Mouse (Mus musculus): ENCODE data around the gene Tuba1b. TPM values are rescaled to one million over a fixed set of nuclear protein-coding genes. Genes with fewer than 3 reads are reported as not detected.
"Not testable (repeated sequence)": the region's sequence is repeated elsewhere in the genome, so short reads cannot be mapped to it uniquely, and the experiment has no call there.

The Tuba1b gene
- polyA plus RNA-seq (2012; ENCODE audit: insufficient read depth, insufficient read length, missing spikeins): 520 and 550 TPM in 2 replicates

DNA sequence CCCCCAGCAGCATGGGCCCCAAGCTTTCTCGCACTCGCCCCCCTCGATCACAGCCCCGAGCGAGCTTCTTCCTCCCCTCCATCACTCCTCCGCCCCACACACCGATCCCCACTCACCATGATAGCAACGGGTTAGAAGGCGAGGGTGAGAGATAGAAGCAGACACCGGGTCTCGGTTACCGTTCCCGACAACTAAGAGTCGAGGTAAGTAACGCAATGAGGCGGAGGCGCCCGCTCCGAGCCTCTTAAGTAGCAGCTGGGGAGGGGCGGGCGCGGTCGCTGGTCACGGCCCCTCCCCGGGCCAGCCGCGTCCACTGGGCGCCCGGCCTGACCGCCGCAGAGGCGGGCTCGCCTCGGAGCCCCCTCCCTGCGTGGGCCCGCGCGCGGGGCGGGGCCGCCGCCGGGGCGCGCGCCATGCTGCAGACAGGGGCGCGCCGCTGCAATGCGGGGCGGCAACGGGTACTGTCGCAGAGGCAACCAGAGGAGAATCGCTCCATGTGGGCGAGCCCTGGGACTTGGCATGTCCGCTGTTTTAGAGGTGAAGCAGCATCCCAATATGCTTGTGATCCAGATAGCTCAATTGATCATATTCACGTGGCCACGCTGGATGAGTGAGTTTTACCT lies at the start of gene Tuba1b:
Gene Tuba1b, minus strand, starts transcription at position 349 of the 623 bp plus-strand sequence.
- H3K4me1 ChIP-seq (ENCODE audit: control insufficient read depth, insufficient read depth, insufficient read length, low read length): peaks cover 3% of the 10 kb centered on the region
- H3K4me3 ChIP-seq (ENCODE audit: insufficient read depth, low read depth, low read length): peak within 1 kb of the TSS; percentile 94
- H3K27ac ChIP-seq (replicated peaks; ENCODE audit: low read depth, low read length): peak within 1 kb of the TSS; percentile 78

DNA sequence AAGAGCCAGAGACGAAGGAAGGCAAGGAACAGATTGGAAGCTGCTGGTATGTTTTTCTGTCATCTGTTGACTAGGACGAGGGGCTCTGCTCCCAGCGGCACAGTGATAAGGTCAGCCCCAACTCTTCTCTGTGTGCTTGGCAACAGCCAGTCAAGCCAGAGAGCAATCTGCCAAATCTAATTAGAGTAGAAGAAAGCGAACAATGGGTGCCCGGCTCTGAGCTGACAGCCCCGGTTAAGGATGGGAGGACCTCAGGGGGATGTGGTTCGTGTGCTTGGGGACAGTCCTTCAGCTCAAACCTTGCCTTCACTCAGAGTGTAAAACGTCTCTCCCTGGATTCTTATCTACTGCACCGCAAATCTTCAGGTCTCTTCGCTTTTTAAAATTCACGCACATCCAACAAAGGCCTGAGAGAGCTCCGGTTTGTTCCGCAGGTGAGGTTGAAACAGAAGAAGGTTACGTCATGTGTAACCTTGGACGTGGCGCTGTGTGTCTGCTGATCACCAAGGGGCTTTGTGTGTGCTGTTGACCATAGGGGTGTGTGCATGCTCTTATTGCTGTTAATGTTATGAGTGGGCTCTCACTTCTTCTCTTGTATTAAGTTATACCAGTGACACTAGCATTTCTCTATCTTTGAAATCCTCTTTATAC lies 49.2 kb upstream of the Tuba1b start:
- H3K27ac ChIP-seq (replicated peaks; ENCODE audit: low read depth, low read length): no peak overlapping the region
- peaks cover 9% of the 10 kb centered on the region for H3K4me1 ChIP-seq (ENCODE audit: control insufficient read depth, insufficient read depth, insufficient read length, low read length)
- no peak overlapping the region for H3K4me3 ChIP-seq (ENCODE audit: insufficient read depth, low read depth, low read length)

DNA sequence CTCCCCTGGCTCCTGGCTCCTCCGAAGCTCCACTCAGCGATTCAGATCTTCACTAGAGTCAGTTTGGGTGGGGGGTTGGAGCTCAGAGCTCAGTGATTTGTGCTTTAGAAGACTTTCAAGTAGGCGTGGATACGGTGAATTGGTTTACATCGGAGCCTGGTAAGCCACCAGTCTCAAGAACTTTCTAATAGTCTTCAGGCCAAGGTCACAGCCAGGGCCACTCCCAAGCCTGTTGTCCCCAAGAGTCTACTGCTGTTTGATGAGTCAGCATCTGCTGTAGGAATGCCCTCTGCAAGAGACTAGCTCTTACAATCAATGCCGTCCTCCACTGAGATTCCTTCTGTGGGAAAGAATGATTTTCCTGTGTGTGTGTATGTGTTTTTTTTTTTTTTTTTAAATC lies 47.7 kb upstream of the Tuba1b start:
- Histone ChIP-seq H3K4me1 (ENCODE audit: control insufficient read depth, insufficient read depth, insufficient read length, low read length) (peaks cover 10% of the 10 kb centered on the region), H3K27ac (replicated peaks; ENCODE audit: low read depth, low read length) (peak overlapping the region; percentile 71), H3K4me3 (ENCODE audit: insufficient read depth, low read depth, low read length) (no peak overlapping the region)

DNA sequence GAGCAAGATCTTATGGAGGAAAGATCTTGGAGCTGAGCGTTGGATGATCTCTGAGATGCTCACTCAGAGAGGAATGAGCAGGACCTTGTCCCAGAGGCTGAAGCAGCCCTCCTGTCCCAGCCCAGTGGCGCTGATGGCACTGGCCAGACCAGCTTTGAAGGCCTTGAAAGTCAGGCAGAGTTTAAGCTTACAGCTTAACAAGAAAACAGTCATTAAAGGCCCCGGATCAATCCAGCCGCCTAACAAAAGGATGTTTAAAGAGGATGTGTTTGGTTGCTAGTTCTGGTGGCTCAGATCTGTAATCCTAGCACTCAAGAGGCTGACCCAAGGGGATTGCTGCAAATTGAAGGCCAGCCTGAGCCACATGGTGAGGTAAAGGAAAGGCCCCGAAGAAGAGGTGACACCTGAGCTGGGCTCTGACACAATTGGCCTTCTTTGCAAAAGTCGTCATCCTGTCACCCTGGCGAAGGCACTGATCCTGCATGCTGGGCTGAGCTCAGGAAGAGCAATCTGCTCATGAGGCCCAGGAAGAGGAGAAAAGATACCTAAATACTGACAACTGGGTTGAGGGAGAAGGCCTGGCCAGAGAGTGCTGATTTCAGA lies 45.7 kb upstream of the Tuba1b start:
- Histone ChIP-seq H3K4me3 (ENCODE audit: insufficient read depth, low read depth, low read length) (no peak overlapping the region), H3K27ac (replicated peaks; ENCODE audit: low read depth, low read length) (no peak overlapping the region), H3K4me1 (ENCODE audit: control insufficient read depth, insufficient read depth, insufficient read length, low read length) (peaks cover 9% of the 10 kb centered on the region)

DNA sequence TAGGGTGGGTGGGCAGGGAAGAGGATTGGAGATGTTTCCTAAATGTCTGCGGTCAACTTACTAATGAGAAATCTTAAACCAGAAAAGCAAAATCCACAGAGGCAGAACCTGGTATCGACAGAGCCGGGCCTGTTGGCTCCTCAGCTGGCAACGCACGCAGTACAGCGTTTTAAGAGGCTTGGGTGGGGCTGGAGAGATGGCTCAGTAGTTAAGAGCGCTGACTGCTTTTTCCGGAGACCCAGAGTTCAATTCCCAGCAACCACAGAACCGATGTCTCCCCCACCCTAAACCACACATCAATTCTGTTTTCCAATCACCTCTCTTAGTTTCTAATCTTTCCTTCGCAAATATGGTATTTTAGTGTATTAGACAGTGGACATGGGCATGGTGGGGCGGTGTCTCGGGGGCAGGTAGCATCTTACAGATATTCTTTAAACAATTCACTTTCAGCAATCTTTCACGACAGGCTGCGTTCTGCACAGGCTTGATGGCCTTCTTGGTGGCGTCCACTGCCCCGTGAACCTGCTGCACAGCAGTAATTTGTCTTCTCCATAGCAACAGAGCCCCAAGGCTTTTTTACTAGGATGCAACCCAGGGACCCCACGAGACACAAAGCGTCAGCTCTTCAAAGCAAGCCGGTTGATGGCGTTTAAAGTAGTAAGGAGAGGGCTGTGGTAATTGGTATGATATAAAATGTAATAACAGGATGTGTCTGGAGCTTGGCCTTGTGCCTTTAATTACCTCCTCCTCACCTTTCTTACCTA lies 44.2 kb upstream of the Tuba1b start:
- peak overlapping the region; percentile 89; the same call in 1 of the 2 replicates for H3K27ac ChIP-seq (replicated peaks; ENCODE audit: low read depth, low read length)
- peaks cover 9% of the 10 kb centered on the region for H3K4me1 ChIP-seq (ENCODE audit: control insufficient read depth, insufficient read depth, insufficient read length, low read length)
- no peak overlapping the region; the same call in 1 of the 2 replicates for H3K4me3 ChIP-seq (ENCODE audit: insufficient read depth, low read depth, low read length)

DNA sequence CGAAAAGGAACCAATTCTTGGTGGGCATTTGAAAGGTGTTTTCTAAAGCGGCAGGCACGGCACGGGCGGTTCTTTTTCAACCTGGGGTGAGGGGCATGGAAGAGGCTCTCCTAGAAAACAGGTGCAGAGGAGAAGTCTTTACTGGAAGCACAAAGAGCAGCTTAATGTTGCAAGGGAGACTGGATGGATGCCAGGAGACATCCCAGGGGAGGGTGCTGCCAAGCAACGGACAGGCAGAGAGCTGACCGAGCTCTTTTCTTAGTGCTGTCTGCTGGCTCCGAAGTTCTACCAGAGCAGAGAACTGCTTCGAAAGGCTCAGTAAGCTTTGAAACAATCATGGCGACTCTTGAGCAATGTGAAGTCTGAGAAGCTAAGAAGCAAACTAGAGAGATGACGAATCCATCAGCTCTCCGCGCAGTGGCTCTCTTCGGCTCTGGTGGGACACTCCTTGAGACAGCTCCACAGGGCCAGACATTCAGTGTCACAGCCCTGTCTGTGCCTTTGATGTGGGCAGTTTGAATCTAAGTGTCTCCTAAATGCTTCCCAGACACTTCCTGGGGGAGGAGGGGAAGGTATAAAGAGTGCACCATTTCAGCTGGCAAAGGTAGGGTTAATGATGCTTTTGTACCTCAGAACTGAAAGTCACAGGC lies 43.5 kb upstream of the Tuba1b start:
- H3K27ac ChIP-seq (replicated peaks; ENCODE audit: low read depth, low read length): peak overlapping the region; percentile 89
- H3K4me3 ChIP-seq (ENCODE audit: insufficient read depth, low read depth, low read length): peak overlapping the region; percentile 40
- peaks cover 9% of the 10 kb centered on the region for H3K4me1 ChIP-seq (ENCODE audit: control insufficient read depth, insufficient read depth, insufficient read length, low read length)

DNA sequence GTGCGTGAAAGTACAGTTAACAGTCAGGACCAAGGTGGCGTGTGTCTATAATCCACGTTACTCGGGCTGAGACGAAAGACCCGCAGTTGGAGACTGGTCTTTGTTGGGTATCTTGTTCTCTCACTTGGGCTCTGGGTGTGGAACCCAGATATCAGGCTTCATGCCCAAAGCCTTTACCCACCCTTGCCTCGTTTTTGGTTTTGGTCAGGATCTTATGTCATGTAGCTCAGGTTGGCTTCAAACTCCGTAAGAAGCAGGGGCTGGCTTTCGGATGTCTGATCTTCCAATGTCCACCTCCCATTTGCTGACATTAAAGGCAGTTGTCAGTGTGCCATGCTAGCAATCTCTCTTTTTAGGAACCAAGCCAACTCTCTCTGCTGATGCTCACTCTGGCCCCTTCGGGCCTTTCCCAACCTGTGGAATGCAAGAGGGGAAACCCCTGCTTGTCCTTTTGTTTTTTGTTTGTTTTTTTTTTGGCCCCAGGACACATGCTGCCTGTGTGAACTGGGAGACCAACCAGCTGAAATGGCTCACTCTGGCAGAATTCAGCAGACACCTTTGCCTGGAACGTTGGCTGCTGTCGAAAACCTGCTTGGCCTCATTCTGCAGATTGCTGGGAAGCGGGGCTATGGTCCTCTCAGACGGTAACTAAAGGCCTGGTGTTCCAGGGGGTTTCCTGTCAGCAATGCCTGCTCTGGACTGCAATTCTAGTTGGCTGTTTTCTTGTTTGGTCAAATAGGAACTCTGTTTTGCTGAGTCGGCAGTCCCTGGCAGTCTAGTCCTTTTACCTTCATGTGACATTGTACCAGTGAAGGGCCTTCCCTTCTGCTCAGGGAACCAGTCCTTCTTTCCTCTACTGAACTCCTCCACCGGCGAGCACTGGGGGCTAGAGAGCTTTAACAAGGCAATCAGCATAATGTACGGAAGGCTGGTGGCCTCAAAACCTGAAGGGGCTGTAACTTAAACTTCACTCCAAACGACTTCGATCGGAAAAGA lies 42.7 kb upstream of the Tuba1b start:
- Histone ChIP-seq H3K27ac (replicated peaks; ENCODE audit: low read depth, low read length) (peak overlapping the region; percentile 43; the same call in 1 of the 2 replicates), H3K4me3 (ENCODE audit: insufficient read depth, low read depth, low read length) (no peak overlapping the region), H3K4me1 (ENCODE audit: control insufficient read depth, insufficient read depth, insufficient read length, low read length) (peaks cover 9% of the 10 kb centered on the region)

DNA sequence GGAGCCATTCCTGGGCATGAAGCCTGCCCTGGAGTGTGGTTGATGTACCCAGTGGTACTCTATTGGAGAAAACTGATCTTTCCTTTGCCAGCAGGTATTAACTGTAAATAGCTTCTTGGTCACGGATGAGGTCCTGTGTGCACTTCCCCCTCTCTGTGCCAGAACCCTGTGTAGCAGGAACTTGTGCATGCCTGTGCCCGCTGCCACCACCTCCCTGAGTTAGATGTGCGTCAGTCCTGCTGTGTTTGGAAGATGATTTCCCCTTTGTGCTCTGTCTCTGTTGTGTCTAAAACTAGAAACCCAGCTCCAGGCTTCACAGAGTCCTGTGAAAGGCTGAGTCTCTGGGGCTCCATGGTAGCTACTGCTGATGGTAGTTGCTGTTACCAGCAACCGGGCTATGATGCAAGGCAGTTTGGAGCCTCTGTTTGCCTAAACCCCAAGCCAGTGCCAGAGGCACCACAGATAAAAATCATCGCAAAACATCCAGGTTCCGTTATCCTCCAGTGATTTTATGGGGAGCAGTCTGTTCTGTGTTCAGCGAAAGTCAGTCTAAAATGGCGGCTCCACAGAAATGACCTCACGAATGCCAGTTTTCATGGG lies 38.8 kb upstream of the Tuba1b start:
- Histone ChIP-seq H3K4me3 (ENCODE audit: insufficient read depth, low read depth, low read length) (no peak overlapping the region), H3K27ac (replicated peaks; ENCODE audit: low read depth, low read length) (no peak overlapping the region), H3K4me1 (ENCODE audit: control insufficient read depth, insufficient read depth, insufficient read length, low read length) (peaks cover 18% of the 10 kb centered on the region)

DNA sequence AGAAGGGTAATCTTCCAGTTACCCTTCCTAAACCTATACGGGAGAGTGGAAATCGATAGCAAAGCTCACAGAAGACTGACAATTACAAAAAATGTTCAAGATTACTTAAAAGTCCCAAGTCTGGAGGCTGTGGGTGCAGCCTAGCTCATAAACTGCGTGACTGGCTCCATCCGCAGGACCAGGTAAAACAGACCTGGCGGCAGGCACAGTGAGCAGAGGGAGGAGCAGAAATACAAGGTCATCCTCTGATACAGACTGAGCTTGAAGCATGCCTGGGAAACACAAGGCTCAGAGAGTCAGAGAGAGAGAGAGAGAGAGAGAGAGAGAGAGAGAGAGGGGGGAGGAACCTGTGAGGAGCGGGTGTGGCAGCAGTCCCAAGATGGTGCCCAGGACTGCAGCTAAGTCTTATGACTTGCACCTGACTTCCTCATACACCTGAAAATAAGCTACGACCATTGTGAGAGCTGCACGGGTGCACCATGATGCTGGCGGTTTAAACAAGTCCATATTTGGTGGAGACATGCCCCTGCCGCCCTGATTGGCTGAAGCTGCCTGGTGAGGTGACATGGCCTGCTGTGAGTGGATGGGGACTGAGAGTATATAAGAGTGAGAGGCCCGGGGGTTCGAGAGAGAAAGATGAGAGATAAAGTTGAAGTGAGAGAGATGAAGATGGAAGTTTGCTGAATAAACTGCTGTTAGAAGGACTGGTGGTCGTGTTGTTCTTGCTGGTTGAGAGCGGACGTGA lies 37.4 kb upstream of the Tuba1b start:
- H3K27ac ChIP-seq (replicated peaks; ENCODE audit: low read depth, low read length); H3K4me1 ChIP-seq (ENCODE audit: control insufficient read depth, insufficient read depth, insufficient read length, low read length); H3K4me3 ChIP-seq (ENCODE audit: insufficient read depth, low read depth, low read length): not testable (repeated sequence)

DNA sequence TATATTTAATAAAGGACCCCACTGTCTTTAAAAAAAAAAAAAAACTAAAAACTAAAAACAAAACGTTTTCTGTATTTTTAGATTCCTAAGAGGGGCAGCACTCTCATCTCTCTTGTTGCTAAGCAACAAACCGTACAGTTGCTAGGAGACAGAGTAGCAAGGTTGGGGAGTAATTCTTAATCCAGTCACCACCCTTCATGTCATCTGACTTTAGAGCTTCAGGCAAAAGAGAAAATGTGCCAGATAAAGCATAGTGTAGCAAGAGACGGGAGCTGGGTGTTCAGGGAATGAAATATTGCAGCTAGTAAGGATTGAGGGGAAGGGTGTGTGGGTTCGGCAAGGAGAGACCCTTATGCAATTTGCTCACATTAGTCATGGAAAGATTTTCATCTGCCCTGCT lies 36.7 kb upstream of the Tuba1b start:
- Histone ChIP-seq H3K4me3 (ENCODE audit: insufficient read depth, low read depth, low read length) (no peak overlapping the region), H3K27ac (replicated peaks; ENCODE audit: low read depth, low read length) (no peak overlapping the region), H3K4me1 (ENCODE audit: control insufficient read depth, insufficient read depth, insufficient read length, low read length) (peaks cover 9% of the 10 kb centered on the region; the same call in 1 of the 2 replicates)

DNA sequence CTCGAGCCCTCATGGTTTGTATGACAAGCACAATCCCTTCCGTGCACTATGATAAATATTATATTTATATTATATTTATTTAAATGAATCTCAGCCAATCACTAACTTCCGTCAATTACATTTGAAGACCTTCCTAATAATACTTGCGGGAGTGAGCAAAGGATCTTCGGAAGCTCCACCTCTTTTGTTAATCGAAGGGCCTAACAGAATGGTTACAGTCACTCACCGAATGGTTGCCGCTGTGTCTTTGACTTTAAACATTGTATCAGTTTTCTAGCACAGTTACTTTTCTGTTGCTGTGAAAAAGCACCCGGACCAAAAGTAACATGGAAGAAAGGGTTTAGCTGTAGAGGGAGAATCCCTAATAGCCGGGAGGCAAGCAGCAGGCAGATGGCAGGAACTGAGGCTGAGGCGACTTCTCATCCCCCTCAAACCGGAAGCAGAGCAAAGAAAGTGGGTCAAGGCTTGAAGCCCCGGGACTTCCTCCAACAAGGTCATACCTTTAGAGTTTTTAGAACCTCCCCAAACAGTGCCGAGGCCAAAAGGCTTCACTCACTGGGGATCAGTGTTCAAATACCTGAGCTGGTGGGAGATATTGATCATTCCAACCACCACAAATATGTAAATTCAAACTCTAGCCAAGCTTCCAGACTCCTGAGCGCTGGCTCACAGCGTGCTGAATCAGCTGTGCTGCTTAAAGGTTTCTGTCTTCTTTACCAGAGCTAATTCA lies 35.2 kb upstream of the Tuba1b start:
- H3K27ac ChIP-seq (replicated peaks; ENCODE audit: low read depth, low read length): peak overlapping the region; percentile 58
- peaks cover 9% of the 10 kb centered on the region; the same call in 1 of the 2 replicates for H3K4me1 ChIP-seq (ENCODE audit: control insufficient read depth, insufficient read depth, insufficient read length, low read length)
- peak overlapping the region; percentile 18 for H3K4me3 ChIP-seq (ENCODE audit: insufficient read depth, low read depth, low read length)

DNA sequence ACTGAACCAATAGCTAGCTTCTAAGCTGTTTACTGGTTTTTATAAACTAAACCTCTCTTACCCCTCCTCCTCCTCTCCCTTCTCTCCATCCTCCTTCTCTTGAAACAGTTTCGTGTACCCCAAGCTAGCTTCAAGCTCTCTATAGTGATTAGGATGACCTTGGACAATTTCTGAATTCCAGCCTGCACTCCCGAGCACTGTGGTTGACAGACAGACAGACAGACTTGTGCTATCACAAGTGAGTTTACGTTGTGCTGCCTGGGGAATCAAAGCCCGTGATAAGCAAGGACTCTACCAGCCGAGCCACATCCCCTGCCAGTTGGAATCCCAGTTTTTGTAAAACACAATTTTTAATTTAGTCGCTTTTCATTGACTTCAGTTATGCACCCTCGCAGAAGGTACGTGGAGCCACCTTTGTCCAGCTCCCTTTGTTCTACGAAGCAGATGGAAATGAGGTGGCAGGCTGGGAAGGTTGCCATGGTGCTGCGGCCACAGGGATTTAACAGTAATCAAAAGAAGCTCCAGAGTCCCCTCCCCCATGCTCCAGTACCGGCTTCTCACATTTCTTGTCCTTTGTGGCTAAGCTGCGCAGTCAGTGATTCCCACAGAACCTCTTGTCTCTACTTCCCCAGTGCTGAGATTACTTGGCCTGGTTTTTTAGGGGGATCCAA lies 34.5 kb upstream of the Tuba1b start:
- Histone ChIP-seq H3K4me3 (ENCODE audit: insufficient read depth, low read depth, low read length) (no peak overlapping the region), H3K4me1 (ENCODE audit: control insufficient read depth, insufficient read depth, insufficient read length, low read length) (peaks cover 9% of the 10 kb centered on the region; the same call in 1 of the 2 replicates), H3K27ac (replicated peaks; ENCODE audit: low read depth, low read length) (no peak overlapping the region; the same call in 1 of the 2 replicates)

All from brown adipose tissue, adult 24 weeks (tissue).